Mouse (Mus musculus) stomach, postnatal 0 days (tissue): ENCODE results near the gene Josd1. TPM values are rescaled to one million over a fixed set of nuclear protein-coding genes. Genes with fewer than 3 reads are reported as not detected.

Experiments used
- ATAC-seq: fragments of 200-750 bp; cut with Nextera tagmentation; 2 replicates; pipeline ENCODE4 v1.8.0; 2017; ENCODE audit not compliant: low FRiP score, low TSS enrichment
- DNase-seq: peaks from one replicate; pipeline ENCODE4 v3.0.0-alpha.2; 2016; ENCODE audit warnings: low spot score
- H3K27ac ChIP-seq: fragments of 300-500 bp; sonication (generic); replicated peaks from 2 replicates; pipeline ENCODE4 v1.5.1; 2014; ENCODE audit warnings: mild to moderate bottlenecking, control low read depth
- H3K27me3 ChIP-seq: fragments of 300-500 bp; sonication (generic); 2 replicates; pipeline ENCODE4 v1.6.1; 2014; ENCODE audit warnings: low read length; ENCODE audit not compliant: control insufficient read depth, insufficient read depth
- H3K36me3 ChIP-seq: fragments of 300-500 bp; sonication (generic); 2 replicates; pipeline ENCODE4 v1.6.1; 2014; ENCODE audit warnings: low read length, mixed read lengths; ENCODE audit not compliant: control insufficient read depth, insufficient read depth
- H3K4me1 ChIP-seq: fragments of 300-500 bp; sonication (generic); replicated peaks from 2 replicates; pipeline ENCODE4 v1.6.1; 2014; ENCODE audit warnings: antibody characterized with exemption; ENCODE audit not compliant: control insufficient read depth, insufficient read depth
- H3K4me2 ChIP-seq: fragments of 300-500 bp; sonication (generic); replicated peaks from 2 replicates; pipeline ENCODE4 v1.6.1; 2014; ENCODE audit warnings: low read depth, mild to moderate bottlenecking, control low read depth, moderate library complexity
- H3K4me3 ChIP-seq: fragments of 300-500 bp; sonication (generic); 2 replicates; pipeline ENCODE4 v1.5.1; 2014; ENCODE audit warnings: low read depth, low read length, control low read depth
- H3K9ac ChIP-seq: fragments of 300-500 bp; sonication (generic); 2 replicates; pipeline ENCODE4 v1.6.1; 2014; ENCODE audit warnings: mild to moderate bottlenecking, low read length, control low read depth, mixed read lengths
- H3K9me3 ChIP-seq: fragments of 300-500 bp; sonication (generic); 2 replicates; pipeline ENCODE4 v1.6.1; 2016; ENCODE audit warnings: low read length; ENCODE audit not compliant: control insufficient read depth
- CTCF ChIP-seq: IDR thresholded peaks from 2 replicates; pipeline ENCODE4 v1.5.1; 2016; ENCODE audit warnings: antibody characterized with exemption, low read depth, mild to moderate bottlenecking, moderate library complexity
- EP300 ChIP-seq: optimal IDR thresholded peaks from 2 replicates; pipeline ENCODE3; 2016; ENCODE audit warnings: antibody characterized with exemption
- WGBS: fragments of 180-500 bp; shearing (Covaris S2); extraction: QIAGEN DNeasy Blood & Tissue Kit; methylation state at CpG from one replicate; pipeline ENCODE4 v1.1.7; 2014; 5-methylcytosine and 5-hydroxymethylcytosine counted together
- polyA plus RNA-seq: library from polyadenylated mRNA; unstranded; fragments of >200 nt; fragmentation: Nextera tagmentation; extraction: Ambion mirVana; gene quantifications from 2 replicates; pipeline ENCODE4 v1.2.1, GENCODE M21; 2015

The Josd1 gene
- polyA plus RNA-seq, 1 experiment from 2014 or later, result 11.7 TPM

DNA sequence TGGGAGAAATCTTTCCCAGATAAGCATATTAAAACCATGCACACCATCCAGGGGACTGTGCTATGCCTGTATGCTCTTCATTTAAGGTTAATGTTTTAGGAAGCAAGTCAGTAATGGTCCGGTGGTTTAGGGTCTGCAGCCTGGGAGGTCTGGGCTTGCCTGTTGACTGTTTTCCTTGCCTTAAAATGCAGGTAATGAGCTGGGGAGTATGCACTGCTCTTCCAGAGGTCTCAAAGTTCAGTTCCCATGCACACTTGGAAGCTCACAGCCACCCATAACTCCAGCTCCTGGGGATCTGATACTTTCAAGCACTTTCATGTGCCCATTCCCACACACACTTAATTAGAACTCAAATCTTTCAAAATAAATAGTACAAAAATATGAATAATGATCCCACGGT is 8.8 kb upstream of the Josd1 start:
- Histone ChIP-seq H3K27me3 (no peaks in the 10 kb centered on the region), H3K4me2 (no peak overlapping the region), H3K4me3 (no peak overlapping the region), H3K27ac (no peak overlapping the region), H3K9ac (no peak overlapping the region), H3K4me1 (no peaks in the 10 kb centered on the region), H3K36me3 (no peaks in the 10 kb centered on the region), H3K9me3 (no peaks in the 10 kb centered on the region)
- 90% methylated on average over 2 of the region's 2 CpGs for WGBS
- no peak for ATAC-seq
- no peak for TF ChIP-seq EP300
- TF ChIP-seq CTCF, result no peak
- no peak for DNase-seq

DNA sequence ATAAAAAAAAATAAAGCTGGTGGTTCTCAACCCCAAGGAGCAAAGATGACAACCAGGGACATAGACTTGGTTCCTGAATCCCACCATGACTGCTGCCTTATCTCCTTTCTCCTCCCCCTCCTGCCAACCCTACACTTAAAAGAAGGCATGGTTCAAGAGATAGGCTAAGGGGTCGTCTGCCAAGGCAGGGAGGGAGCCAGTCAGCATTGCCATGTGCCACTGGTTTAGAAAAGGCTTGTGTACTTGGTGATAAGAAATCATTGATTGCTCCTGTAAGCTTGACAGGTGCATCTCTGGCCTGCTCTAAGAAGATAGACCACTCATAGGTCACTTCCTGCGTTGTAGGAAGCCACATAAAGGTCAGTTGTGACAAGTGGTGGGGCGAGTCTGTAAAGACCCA is 7.8 kb upstream of the Josd1 start:
- Histone ChIP-seq H3K4me2 (no peak overlapping the region), H3K9ac (no peak overlapping the region), H3K27ac (no peak overlapping the region), H3K27me3 (no peaks in the 10 kb centered on the region), H3K9me3 (no peaks in the 10 kb centered on the region), H3K4me3 (no peak overlapping the region), H3K4me1 (no peaks in the 10 kb centered on the region), H3K36me3 (no peaks in the 10 kb centered on the region)
- no peak for DNase-seq
- no peak for ATAC-seq
- no peak for TF ChIP-seq CTCF
- WGBS, result 33% methylated on average over 3 of the region's 3 CpGs

- TF ChIP-seq EP300 (no peak), CTCF (no peak)
Measured at GRCm38 (mm10) chr15:79694512-79694911, 6.8 kb upstream of the Josd1 start.

GRCm38 (mm10) chr15:79693740-79694139 is 6.0 kb upstream of the Josd1 start:
- H3K27ac ChIP-seq, result no peak overlapping the region
- H3K4me1 ChIP-seq, result no peaks in the 10 kb centered on the region
- H3K9me3 ChIP-seq, result no peaks in the 10 kb centered on the region
- H3K4me3 ChIP-seq, result no peak overlapping the region
- ATAC-seq (no peak), DNase-seq (no peak)
- TF ChIP-seq EP300 (no peak), CTCF (no peak)
- H3K4me2 ChIP-seq, result no peak overlapping the region
- no peaks in the 10 kb centered on the region for H3K36me3 ChIP-seq
- 78% methylated on average over 11 of the region's 11 CpGs for WGBS
- H3K27me3 ChIP-seq, result no peaks in the 10 kb centered on the region
- H3K9ac ChIP-seq, result no peak overlapping the region

More at GRCm38 (mm10) chr15:79694512-79694911, 6.8 kb upstream of the Josd1 start:
- Histone ChIP-seq H3K27ac (no peak overlapping the region), H3K4me3 (no peak overlapping the region), H3K27me3 (no peaks in the 10 kb centered on the region), H3K36me3 (no peaks in the 10 kb centered on the region), H3K9ac (no peak overlapping the region), H3K4me1 (no peaks in the 10 kb centered on the region), H3K4me2 (no peak overlapping the region), H3K9me3 (no peaks in the 10 kb centered on the region)
- no peak for ATAC-seq
- no peak for DNase-seq
- 91% methylated on average over 4 of the region's 4 CpGs for WGBS

- WGBS, result 77% methylated on average over 5 of the region's 5 CpGs
- Histone ChIP-seq H3K4me1 (no peaks in the 10 kb centered on the region), H3K27ac (no peak overlapping the region), H3K36me3 (no peaks in the 10 kb centered on the region), H3K4me2 (no peak overlapping the region), H3K27me3 (no peaks in the 10 kb centered on the region), H3K9ac (no peak overlapping the region), H3K9me3 (no peaks in the 10 kb centered on the region), H3K4me3 (no peak overlapping the region)
- no peak for ATAC-seq
- TF ChIP-seq EP300, result no peak
- no peak for TF ChIP-seq CTCF
- no peak for DNase-seq
Measured at GRCm38 (mm10) chr15:79692334-79692733, 4.6 kb upstream of the Josd1 start.

- H3K27ac ChIP-seq, result peak overlapping the region; percentile 82
- peak overlapping the region; percentile 89 for H3K9ac ChIP-seq
- H3K27me3 ChIP-seq, result no peaks in the 10 kb centered on the region
- H3K36me3 ChIP-seq, result no peaks in the 10 kb centered on the region
- WGBS, result under 1% methylated on average over 40 of the region's 53 CpGs
- DNase-seq (no peak), ATAC-seq (no peak; the same call in 1 of the 2 replicates)
- H3K4me3 ChIP-seq, result peak overlapping the region; percentile 97
- H3K4me1 ChIP-seq, result peaks cover 4% of the 10 kb centered on the region; the same call in 1 of the 2 replicates
- TF ChIP-seq CTCF, result no peak
- no peak for TF ChIP-seq EP300
- no peaks in the 10 kb centered on the region for H3K9me3 ChIP-seq
- peak overlapping the region; percentile 97 for H3K4me2 ChIP-seq
Measured at GRCm38 (mm10) chr15:79691023-79691508, 3.3 kb upstream of the Josd1 start.
